Mouse (Mus musculus) neutrophil, adult 83 days (primary cell): Measurements from ENCODE around the gene Btbd3. TPM values are rescaled to one million over a fixed set of nuclear protein-coding genes. Genes with fewer than 3 reads are reported as not detected.

Experiments used
- total RNA-seq, 2 experiments: library from RNA; stranded (reverse); gene quantifications; one replicate each; pipeline ENCODE4 v1.2.4; 2023

The Btbd3 gene
- total RNA-seq: under 1 TPM; 0.53 to 0.77 TPM

DNA sequence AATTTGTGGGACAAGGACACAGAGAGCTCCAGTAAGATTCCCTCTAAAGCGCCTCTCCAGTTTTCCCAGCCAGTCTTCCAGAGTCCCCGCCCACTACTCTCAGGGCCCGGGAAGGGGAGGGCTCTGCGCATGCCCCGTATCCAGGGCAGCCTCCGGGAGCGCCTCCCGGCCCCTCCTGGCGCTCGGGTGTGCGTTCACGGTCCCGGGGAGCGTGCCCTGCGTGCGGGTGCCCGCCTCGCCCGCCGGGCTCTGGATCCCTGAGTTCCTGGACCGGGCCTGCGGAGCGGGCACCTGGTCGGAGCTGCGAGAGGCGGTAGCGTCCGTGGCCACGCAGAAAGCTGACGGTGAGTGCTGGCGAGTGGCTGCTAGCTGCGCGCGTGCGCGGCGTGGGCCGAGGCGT is at the start of gene Btbd3:
Gene Btbd3, plus strand, starts transcription at position 155 of the 400 bp plus-strand sequence.

